Mouse (Mus musculus) midbrain, embryonic 10.5 days (tissue): Measurements from ENCODE around the gene Prex1. TPM values are rescaled to one million over a fixed set of nuclear protein-coding genes. Genes with fewer than 3 reads are reported as not detected.
A peak's percentile ranks its signal among the peaks of the same experiment; 100 is the strongest.
"Not testable (repeated sequence)": the region's sequence is repeated elsewhere in the genome, so short reads cannot be mapped to it uniquely, and the experiment has no call there.

Experiments used
- DNase-seq: peaks from one replicate; pipeline ENCODE4 v3.0.0-alpha.2; 2017; ENCODE audit warnings: low spot score
- H3K27ac ChIP-seq: fragments of 300-500 bp; sonication (generic); replicated peaks from 2 replicates; pipeline ENCODE4 v1.5.1; 2016; ENCODE audit warnings: mild to moderate bottlenecking
- H3K27me3 ChIP-seq: fragments of 300-500 bp; sonication (generic); 2 replicates; pipeline ENCODE4 v1.6.1; 2016; ENCODE audit warnings: low read depth, mild to moderate bottlenecking; ENCODE audit not compliant: poor library complexity, severe bottlenecking
- H3K36me3 ChIP-seq: fragments of 300-500 bp; sonication (generic); 2 replicates; pipeline ENCODE4 v1.6.1; 2016; ENCODE audit warnings: mild to moderate bottlenecking, moderate library complexity
- H3K4me1 ChIP-seq: fragments of 300-500 bp; sonication (generic); 2 replicates; pipeline ENCODE4 v1.6.1; 2016
- H3K4me3 ChIP-seq: fragments of 300-500 bp; sonication (generic); 2 replicates; pipeline ENCODE4 v1.5.1; 2016; ENCODE audit warnings: mild to moderate bottlenecking, moderate library complexity
- H3K9me3 ChIP-seq: fragments of 300-500 bp; sonication (generic); replicated peaks from 2 replicates; pipeline ENCODE4 v1.6.1; 2016; ENCODE audit warnings: mild to moderate bottlenecking
- WGBS: fragments of 180-500 bp; shearing (Covaris S2); methylation state at CpG from one replicate; pipeline ENCODE4 v1.1.7; 2016; 5-methylcytosine and 5-hydroxymethylcytosine counted together
- polyA plus RNA-seq: library from polyadenylated mRNA; unstranded; fragments of >200 nt; fragmentation: Nextera tagmentation; extraction: Ambion mirVana; gene quantifications from 2 replicates; pipeline ENCODE4 v1.2.1, GENCODE M21; 2016

Gene Prex1
- polyA plus RNA-seq, 1 experiment from 2014 or later, result 32.3 TPM

GRCm38 (mm10) chr2:166517392-166518174 lies 196.0 kb downstream of the Prex1 start:
- peak; percentile 67 for DNase-seq
- H3K36me3 ChIP-seq, H3K9me3 ChIP-seq: not testable (repeated sequence)
- Histone ChIP-seq H3K4me3 (peak overlapping the region; percentile 31), H3K27ac (peak overlapping the region; percentile 79), H3K4me1 (peaks cover 48% of the 10 kb centered on the region), H3K27me3 (peaks cover 70% of the 10 kb centered on the region)
- 10% methylated on average over 15 of the region's 17 CpGs for whole genome bisulfite sequencing

- H3K4me3 ChIP-seq, result peak overlapping the region; percentile 31
- DNase-seq, result no peak
- WGBS, result 25% methylated on average over 6 of the region's 6 CpGs
- H3K27ac ChIP-seq, result peak overlapping the region; percentile 79
- H3K4me1 ChIP-seq, result peaks cover 46% of the 10 kb centered on the region
- no peaks in the 10 kb centered on the region for H3K36me3 ChIP-seq
- no peaks in the 10 kb centered on the region for H3K9me3 ChIP-seq
- H3K27me3 ChIP-seq, result peaks cover 68% of the 10 kb centered on the region
Measured at GRCm38 (mm10) chr2:166516818-166517353, 196.7 kb downstream of the Prex1 start.

Other genes with a start within 250 kb of the Prex1 start
- 10.0 and 12.7 TPM in 2 replicates for gene Trp53rkb, start 78.7 kb upstream of the Prex1 start, polyA plus RNA-seq
- gene Arfgef2, start 91.8 kb upstream of the Prex1 start, polyA plus RNA-seq, result 4.2 and 5.3 TPM in 2 replicates
- gene Cse1l, start 192.2 kb upstream of the Prex1 start, polyA plus RNA-seq, result 207 and 219 TPM in 2 replicates